Mouse (Mus musculus) kidney, postnatal 10 days (tissue): ENCODE data around the gene Lat2.

ENCODE experiments used
- DNase-seq: peaks from one replicate; pipeline ENCODE4 v3.0.0; 2021; ENCODE audit warnings: mixed read lengths

Gene Lat2

DNA sequence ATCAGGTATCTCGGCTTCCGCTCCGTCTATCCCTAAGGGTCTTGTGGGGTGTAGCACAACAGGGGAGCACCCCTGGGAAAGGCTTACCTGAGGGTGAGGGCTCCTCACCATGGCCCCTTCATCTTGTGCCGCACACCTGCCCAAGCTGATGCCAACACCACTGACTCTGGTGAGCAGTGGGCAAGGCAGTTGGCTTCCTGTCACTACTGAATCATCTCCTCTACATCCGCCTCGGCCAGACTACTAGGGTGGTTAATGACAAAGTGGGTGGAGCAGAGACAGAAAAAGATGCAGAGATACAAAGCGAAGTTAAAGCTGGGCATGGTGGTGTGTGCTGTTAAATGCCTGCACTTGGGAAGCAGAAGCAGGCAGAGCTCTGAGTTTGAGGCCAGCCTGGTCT lies at the start of gene Lat2:
TSS of gene Lat2 (minus strand) at position 224 of the 400 bp plus-strand sequence.
- no peak for DNase-seq

GRCm38 (mm10) chr5:134656708-134657107 lies 41.9 kb upstream of the Lat2 start:
- DNase-seq: no peak

GRCm38 (mm10) chr5:134652015-134652414 lies 37.2 kb upstream of the Lat2 start:
- peak; percentile 61 for DNase-seq

DNA sequence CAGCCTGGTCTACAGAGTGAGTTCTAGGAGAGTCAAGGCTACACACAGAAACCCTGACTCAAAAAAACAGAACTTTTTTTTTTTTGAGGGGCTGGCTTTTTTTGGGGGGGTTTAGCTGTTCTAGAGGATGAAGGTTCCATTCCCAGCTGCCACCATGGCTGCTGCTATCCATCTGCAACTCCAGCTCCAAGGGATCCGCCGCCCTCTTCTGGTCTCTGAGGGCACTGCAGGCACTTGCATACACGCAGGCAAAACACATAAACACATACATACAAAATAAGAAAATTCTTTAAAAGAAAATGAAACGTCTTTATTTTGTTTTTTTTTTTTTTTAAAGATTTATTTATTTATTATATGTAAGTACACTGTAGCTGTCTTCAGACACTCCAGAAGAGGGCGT lies 36.1 kb upstream of the Lat2 start:
- peak; percentile 76 for DNase-seq

- peak; percentile 55 for DNase-seq
These were observed 34.2 kb upstream of the Lat2 start for GRCm38 (mm10) chr5:134648976-134649375.

DNA sequence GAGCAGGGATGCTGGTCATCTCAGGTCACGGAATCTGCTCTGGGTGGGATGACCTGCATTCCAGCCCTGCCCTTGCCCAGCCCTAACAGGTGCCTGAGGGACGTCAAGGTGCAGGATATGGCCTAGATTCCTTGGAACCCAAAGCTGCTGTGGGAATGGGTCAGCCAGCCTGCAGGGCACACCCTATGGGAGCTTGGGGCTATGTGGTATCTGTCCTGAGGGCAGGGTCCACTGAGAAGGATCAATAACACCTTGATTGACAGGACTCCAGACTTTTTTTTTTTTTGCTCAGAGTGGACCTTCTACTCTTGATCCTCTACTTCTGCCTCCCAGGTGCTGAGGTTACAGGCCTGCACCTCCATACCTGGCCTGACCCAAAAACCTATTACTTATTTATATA lies 32.6 kb upstream of the Lat2 start:
- DNase-seq: no peak

DNA sequence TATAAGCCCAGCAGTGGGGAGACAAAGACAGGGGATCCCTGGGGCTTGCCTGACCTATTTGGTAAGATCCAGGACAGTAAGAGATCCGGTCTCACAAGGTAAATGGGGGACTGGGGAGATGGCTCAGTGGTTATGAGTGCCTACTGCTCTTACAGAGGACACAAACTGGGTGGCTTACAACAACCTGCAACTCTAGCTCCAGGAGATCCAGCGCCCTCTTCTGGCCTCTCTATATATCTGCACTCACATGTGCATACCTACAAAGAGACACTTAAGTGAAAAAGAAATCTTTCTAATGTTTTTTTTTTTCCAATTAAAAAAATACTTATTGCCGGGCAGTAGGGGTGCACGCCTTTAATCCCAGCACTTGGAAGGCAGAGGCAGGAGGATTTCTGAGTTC lies 31.6 kb upstream of the Lat2 start:
- no peak for DNase-seq

DNA sequence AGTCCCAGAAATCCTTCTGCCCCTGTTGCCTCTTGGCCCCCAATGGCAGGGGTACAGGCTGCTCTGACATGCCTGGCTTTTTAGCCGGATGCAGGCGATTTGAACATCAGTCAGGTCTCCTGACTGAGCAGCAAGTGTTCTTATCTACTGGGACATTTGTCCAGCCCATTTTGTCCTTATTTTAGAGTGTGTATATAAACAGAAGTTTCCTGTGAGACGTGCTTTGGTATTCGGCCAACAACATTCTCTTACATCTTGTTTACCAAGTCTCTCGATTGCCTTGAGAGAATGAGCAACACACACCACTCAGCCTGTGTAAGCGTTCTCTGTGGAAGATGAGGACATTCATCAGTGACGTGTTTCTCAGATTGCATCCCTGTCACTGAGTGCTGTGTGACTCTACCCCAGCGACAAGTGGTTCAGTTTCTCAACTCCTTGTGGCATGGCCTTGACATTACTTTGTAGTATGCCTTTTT lies 29.9 kb upstream of the Lat2 start:
- peak; percentile 37 for DNase-seq

DNA sequence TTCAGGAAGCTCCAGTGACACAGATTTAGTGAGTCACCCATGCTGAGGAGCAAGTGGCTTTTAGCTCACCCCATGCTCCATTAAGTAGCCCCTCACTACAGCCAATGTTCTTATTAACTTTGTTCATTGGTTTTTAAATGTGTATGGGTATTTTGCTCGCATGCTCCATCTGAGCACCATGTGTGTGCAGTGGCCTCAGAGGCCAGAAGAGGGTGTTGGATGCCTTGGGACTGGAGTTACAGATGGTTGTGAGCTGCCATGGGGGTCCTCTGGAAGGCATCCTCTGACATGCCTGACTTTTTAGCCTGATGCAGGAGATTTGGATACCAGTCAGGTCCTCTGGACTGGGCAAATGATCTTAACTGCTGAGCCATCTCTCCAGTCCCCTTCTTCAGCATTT lies 29.3 kb upstream of the Lat2 start:
- DNase-seq: no peak

GRCm38 (mm10) chr5:134640371-134640770 lies 25.5 kb upstream of the Lat2 start:
- no peak for DNase-seq

DNA sequence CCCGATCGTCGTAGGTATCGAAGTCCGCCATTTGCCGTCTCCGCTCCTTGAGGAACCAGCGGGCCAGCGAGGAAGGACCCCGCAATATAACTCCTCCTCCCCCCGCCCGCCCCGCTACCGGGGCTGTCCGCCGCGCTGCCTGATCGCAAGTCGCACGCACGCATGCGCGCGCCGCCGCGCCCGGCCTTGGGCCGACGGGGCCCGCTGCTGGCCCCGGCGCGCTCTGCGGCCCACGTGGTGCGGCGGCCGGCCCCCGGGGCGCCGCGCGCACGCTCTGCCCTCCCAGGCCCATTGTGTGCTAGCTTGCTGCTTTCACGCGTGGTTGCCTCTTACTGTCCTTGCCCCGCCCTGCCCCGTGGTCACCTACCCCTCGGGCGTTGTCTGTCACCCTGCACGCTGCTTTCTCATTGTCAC lies 24.5 kb upstream of the Lat2 start, which contains the start of gene Eif4h:
TSS of gene Eif4h (minus strand) at position 222 of the 414 bp plus-strand sequence.
- DNase-seq: peak; percentile 99

GRCm38 (mm10) chr5:134638461-134639268 lies 23.8 kb upstream of the Lat2 start:
- no peak for DNase-seq

GRCm38 (mm10) chr5:134637820-134638367 lies 23.1 kb upstream of the Lat2 start:
- DNase-seq: no peak

- no peak for DNase-seq
These were observed 18.0 kb upstream of the Lat2 start for GRCm38 (mm10) chr5:134632841-134633240.

GRCm38 (mm10) chr5:134630835-134631234 lies 16.0 kb upstream of the Lat2 start:
- DNase-seq: no peak

DNA sequence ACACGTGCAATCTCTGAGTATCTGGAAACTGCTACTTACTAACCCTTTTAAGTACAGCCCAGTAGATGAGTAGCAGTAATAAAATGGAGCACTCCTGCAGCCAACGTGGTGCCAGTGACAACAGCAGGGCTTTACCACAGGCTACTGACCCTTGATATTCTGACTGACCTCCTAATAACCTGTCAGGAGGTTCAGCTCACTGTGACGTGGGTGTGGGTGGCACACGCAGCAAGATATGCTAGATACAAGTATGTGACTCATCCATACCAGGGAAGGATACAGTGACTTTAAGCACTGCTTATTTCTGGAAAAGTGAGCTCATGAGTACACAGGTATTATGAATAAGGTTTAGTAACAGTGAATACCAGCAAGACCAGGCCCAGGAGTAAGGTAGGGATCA lies 14.7 kb upstream of the Lat2 start:
- DNase-seq: no peak

- no peak for DNase-seq
These were observed 7.2 kb upstream of the Lat2 start for GRCm38 (mm10) chr5:134622069-134622468.

DNA sequence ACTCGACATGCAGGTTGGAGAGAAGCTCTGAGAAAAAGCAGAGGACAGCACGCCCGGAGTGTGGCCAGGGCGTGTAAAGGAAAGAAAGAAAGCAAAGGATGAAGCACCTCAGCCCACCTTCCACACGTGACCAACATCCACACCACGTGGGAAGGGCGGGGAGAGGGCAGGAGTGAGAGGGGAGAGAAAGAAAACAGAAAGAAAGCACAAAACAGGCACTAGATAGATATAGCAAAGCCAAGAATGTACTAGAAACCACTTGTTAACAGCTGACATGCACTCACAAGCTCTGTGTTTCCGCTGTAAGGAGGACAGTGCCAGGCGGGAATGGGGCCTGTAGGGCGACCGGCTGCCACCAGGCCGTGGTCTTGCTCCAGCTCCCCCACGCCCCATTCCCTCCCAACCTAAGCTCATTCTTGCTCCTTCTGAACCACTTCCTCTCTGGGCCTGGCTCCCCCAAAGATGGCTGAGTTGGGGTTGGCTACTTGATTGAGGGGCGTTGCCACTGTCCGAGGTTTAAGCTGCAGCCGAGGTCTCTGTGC lies 6.3 kb upstream of the Lat2 start:
- DNase-seq: no peak

DNA sequence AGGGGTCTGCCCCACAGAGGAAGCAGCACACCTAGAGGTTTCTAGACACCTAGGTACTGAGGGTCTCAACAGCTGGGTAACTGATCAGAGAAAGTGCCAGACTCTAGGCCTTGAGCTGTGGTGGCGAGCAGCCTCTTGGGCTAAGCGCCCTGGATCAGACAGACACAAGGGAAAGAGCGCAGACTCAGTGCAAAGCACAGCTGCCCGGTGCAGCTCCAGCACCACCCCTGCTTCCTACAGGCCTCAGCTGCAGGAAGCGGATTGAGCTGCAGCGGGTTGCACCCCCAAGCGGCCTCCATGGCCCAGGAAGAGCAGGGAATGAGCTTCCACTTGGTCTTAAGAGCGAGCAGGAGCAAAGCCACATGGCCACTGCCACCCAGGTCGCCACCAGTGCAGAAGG lies 5.6 kb upstream of the Lat2 start:
- no peak for DNase-seq

GRCm38 (mm10) chr5:134617071-134617470 lies 2.2 kb upstream of the Lat2 start:
- peak; percentile 82 for DNase-seq

GRCm38 (mm10) chr5:134615780-134616179 lies 955 bp upstream of the Lat2 start:
- no peak for DNase-seq

GRCm38 (mm10) chr5:134615380-134615779 lies 555 bp upstream of the Lat2 start:
- no peak for DNase-seq

DNA sequence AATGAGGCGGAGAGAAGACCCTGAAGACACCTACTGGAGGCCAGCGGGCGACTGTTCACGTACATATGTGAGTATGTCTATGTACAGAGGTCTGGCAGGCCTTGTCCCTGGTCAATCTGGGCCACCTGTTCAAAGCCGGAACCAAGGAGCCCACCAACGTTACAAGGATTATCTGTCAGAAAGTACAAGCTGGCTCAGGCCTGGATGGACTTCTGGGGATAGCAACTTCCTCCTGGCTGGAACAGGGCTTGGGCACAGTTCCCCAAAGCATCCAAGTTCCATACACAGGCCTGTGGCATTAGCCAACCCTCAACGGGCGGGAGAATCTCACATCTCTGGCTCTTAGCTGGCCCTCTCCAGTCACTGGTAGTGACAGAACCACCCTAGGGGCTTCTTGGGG lies 529 bp downstream of the Lat2 start:
- DNase-seq: no peak

DNA sequence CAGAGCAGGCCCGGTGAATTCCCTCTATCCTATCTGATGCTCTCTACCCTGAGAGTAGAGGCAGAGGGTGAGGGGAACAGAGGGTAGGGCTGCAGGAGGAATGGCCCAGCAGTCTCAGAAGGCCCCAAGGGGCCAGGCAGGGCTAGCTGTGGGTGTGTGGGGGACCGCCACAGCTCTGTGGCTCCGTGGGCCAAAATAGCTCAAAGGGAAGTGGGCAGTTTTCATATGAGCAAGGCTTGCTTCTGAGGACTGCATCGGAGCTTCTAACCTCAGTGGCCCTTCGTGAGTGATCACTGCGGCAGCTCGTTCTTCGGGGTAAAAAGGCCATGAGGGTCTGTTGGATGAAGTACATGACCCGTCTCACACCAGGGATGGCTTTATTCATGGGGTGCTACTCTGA lies 1.1 kb downstream of the Lat2 start:
- no peak for DNase-seq
